Mouse (Mus musculus): Measurements from ENCODE around the gene Nbeal2.

Gene Nbeal2

GRCm38 (mm10) chr9:110645219-110645618, 8.7 kb downstream of the Nbeal2 start:
- DNase-seq (ENCODE audit: low spot score in 2 of 2), result no peak

GRCm38 (mm10) chr9:110644295-110644694, 9.7 kb downstream of the Nbeal2 start:
- DNase-seq (ENCODE audit: low spot score in 2 of 2), result no peak

- DNase-seq (ENCODE audit: low spot score in 2 of 2), result no peak
Measured at GRCm38 (mm10) chr9:110643787-110644186, 10.2 kb downstream of the Nbeal2 start.

GRCm38 (mm10) chr9:110642812-110643524, 11.0 kb downstream of the Nbeal2 start:
- no peak for DNase-seq (ENCODE audit: low spot score in 2 of 2)

- DNase-seq (ENCODE audit: low spot score in 2 of 2), result no peak
Measured at GRCm38 (mm10) chr9:110641006-110641405, 13.0 kb downstream of the Nbeal2 start.

GRCm38 (mm10) chr9:110638611-110639021, 15.3 kb downstream of the Nbeal2 start:
- peak in 1 of 2 experiments; percentile 43 for DNase-seq (ENCODE audit: low spot score in 2 of 2)

GRCm38 (mm10) chr9:110635225-110635624, 18.7 kb downstream of the Nbeal2 start:
- peak; percentile 77 to 91 for DNase-seq (ENCODE audit: low spot score in 2 of 2)

GRCm38 (mm10) chr9:110633882-110634281, 20.1 kb downstream of the Nbeal2 start:
- DNase-seq (ENCODE audit: low spot score in 2 of 2), result no peak

GRCm38 (mm10) chr9:110632671-110633070, 21.3 kb downstream of the Nbeal2 start:
- no peak for DNase-seq (ENCODE audit: low spot score in 2 of 2)

GRCm38 (mm10) chr9:110631651-110632275, 22.2 kb downstream of the Nbeal2 start:
- DNase-seq (ENCODE audit: low spot score in 2 of 2), result no peak

- peak in 1 of 2 experiments; percentile 73 for DNase-seq (ENCODE audit: low spot score in 2 of 2)
Measured at GRCm38 (mm10) chr9:110631191-110631590, 22.8 kb downstream of the Nbeal2 start.

- no peak for DNase-seq (ENCODE audit: low spot score in 2 of 2)
Measured at GRCm38 (mm10) chr9:110630171-110630570, 23.8 kb downstream of the Nbeal2 start.

- no peak for DNase-seq (ENCODE audit: low spot score in 2 of 2)
Measured at GRCm38 (mm10) chr9:110625350-110625908, 28.5 kb downstream of the Nbeal2 start.

GRCm38 (mm10) chr9:110624361-110625166, 29.4 kb downstream of the Nbeal2 start, which contains the start of gene Nradd:
Nradd (minus strand) TSS chr9:110624452.
- peak; percentile 69 to 82 for DNase-seq (ENCODE audit: low spot score in 2 of 2)

- no peak for DNase-seq (ENCODE audit: low spot score in 2 of 2)
Measured at GRCm38 (mm10) chr9:110623416-110624195, 30.4 kb downstream of the Nbeal2 start.

- DNase-seq (ENCODE audit: low spot score in 2 of 2), result no peak
Measured at GRCm38 (mm10) chr9:110622621-110623219, 31.2 kb downstream of the Nbeal2 start.

- no peak for DNase-seq (ENCODE audit: low spot score in 2 of 2)
Measured at GRCm38 (mm10) chr9:110620685-110621084, 33.3 kb downstream of the Nbeal2 start.

- DNase-seq (ENCODE audit: low spot score in 2 of 2), result no peak
Measured at GRCm38 (mm10) chr9:110620180-110620579, 33.8 kb downstream of the Nbeal2 start.

- DNase-seq (ENCODE audit: low spot score in 2 of 2), result no peak
Measured at GRCm38 (mm10) chr9:110617081-110617480, 36.9 kb downstream of the Nbeal2 start.

- DNase-seq (ENCODE audit: low spot score in 2 of 2), result no peak
Measured at GRCm38 (mm10) chr9:110611471-110611870, 42.5 kb downstream of the Nbeal2 start.

GRCm38 (mm10) chr9:110583521-110583920, 70.4 kb downstream of the Nbeal2 start:
- no peak for DNase-seq (ENCODE audit: low spot score in 2 of 2)
